Mouse (Mus musculus): Measurements from ENCODE around the gene Ciart.

DNA sequence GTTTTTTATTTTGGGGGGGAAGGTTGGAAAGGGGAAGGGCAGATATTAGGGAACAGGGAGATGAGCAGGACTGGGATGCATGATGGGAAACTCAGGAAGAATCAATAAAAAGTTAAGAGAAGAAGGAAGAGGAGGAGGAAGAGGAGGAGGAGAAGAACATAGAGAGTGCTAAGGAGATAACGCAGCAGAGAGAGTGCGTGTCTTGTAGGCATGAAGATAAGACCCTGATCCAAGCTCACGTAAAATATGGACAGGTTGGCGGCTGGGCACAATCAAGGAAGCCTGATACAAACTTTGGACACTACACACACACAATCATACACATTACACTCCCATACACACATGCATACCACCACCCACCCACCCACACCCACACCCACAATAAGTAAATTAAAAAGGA, 32.7 kb upstream of the Ciart start:
- TF ChIP-seq CTCF (IDR thresholded peaks at IDR 0.05; ENCODE audit: extremely low read depth, insufficient read depth, low read length) (no peak), POLR2A (IDR thresholded peaks at IDR 0.05; ENCODE audit: extremely low read depth, insufficient read depth, low read length) (no peak)
